9 mouse cellular contexts compared by ENCODE assay signal in the genomic region with DNA sequence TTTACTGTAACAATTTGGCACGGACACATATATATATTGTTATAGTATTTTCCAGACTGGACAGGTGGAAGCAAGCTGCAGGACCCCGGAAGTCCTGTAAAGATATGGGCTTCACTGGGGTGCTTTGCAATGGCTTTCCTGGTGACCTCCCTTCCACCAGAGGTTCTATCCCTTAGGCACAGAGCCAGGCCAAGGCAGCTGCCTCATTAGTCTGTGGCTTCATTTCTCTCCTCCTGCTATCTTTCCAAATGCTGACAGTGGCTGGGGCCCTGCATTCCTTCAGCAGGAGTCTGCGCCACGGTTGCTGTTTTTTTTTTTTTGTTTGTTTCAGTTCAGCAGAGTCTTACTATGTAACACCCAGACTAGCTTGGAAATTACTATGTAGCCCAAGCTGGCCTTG. TPM values are rescaled to one million over a fixed set of nuclear protein-coding genes. Genes with fewer than 3 reads are reported as not detected.
DNase-seq lines count a peak whose midpoint lies in the region; ATAC-seq lines count a peak whose summit lies in the region.
"Had no signal": no experiment of that assay in that cellular context is flagged by ENCODE, and none has a peak within 500 bp of the region (broad histone marks: within the 10 kb centered on the region; RNA-seq: fewer than 3 reads in every experiment).

No protein-coding gene starts in this region.

- H3K36me3 ChIP-seq in heart, embryonic 15.5 days: no peaks in the 10 kb centered on the region
- no peaks in the 10 kb centered on the region for H3K36me3 ChIP-seq in hindbrain, embryonic 11.5 days (ENCODE audit: control insufficient read depth, insufficient read depth, low read length)
- H3K36me3 ChIP-seq in midbrain, embryonic 11.5 days (ENCODE audit: control insufficient read depth, insufficient read depth, low read length): no peaks in the 10 kb centered on the region

- 35% methylated on average over 4 of the region's 4 CpGs for WGBS in heart, embryonic 15.5 days
- 51% methylated on average over 4 of the region's 4 CpGs for WGBS in hindbrain, embryonic 11.5 days
- 48% methylated on average over 4 of the region's 4 CpGs for WGBS in midbrain, embryonic 11.5 days

- H3K4me2 ChIP-seq in heart, embryonic 15.5 days: peak overlapping the region; percentile 100
- peak overlapping the region; percentile 99 for H3K4me2 ChIP-seq in hindbrain, embryonic 11.5 days (replicated peaks; ENCODE audit: low read depth, low read length)
- H3K4me2 ChIP-seq in midbrain, embryonic 11.5 days: peak overlapping the region; percentile 94

- no peak for DNase-seq in heart, adult 18-20 months
- DNase-seq in Muller cell, postnatal 12 days (ENCODE audit: inconsistent ontology term): peak; percentile 48
- DNase-seq in hindbrain, embryonic 11.5 days (ENCODE audit: low spot score): no peak
- DNase-seq in midbrain, embryonic 11.5 days (ENCODE audit: low spot score, missing footprints): no peak
- no peak for DNase-seq in frontal cortex, postnatal 25 days (ENCODE audit: low spot score in 2 of 2)
- DNase-seq in T-cell, adult 2 months (ENCODE audit: low spot score): no peak
- no peak for DNase-seq in ovary, postnatal 14 days (ENCODE audit: low spot score)

- peak overlapping the region; percentile 22; the same call in 1 of the 2 replicates for H3K9ac ChIP-seq in heart, embryonic 15.5 days
- peak overlapping the region; percentile 55 for H3K9ac ChIP-seq in hindbrain, embryonic 11.5 days (ENCODE audit: low read depth, low read length)
- no peak overlapping the region; the same call in 1 of the 2 replicates for H3K9ac ChIP-seq in midbrain, embryonic 11.5 days (ENCODE audit: low read length)

- no peak for ATAC-seq in heart, embryonic 15.5 days (replicated peaks; ENCODE audit: insufficient number of reproducible peaks, insufficient read depth, low FRiP score, low read depth)
- no peak for ATAC-seq in hindbrain, embryonic 11.5 days (ENCODE audit: low FRiP score)
- ATAC-seq in midbrain, embryonic 11.5 days (ENCODE audit: low FRiP score): no peak

- no peaks in the 10 kb centered on the region for H3K9me3 ChIP-seq in heart, embryonic 15.5 days (replicated peaks)
- H3K9me3 ChIP-seq in hindbrain, embryonic 11.5 days (ENCODE audit: control insufficient read depth, low read length): no peaks in the 10 kb centered on the region
- H3K9me3 ChIP-seq in midbrain, embryonic 11.5 days (ENCODE audit: control insufficient read depth, low read length): no peaks in the 10 kb centered on the region

- H3K4me3 ChIP-seq in heart, embryonic 15.5 days: peak overlapping the region; percentile 65
- H3K4me3 ChIP-seq in hindbrain, embryonic 11.5 days (ENCODE audit: low read depth, low read length): peak overlapping the region; percentile 64
- H3K4me3 ChIP-seq in midbrain, embryonic 11.5 days (ENCODE audit: low read depth, low read length): peak overlapping the region; percentile 58

- no peak overlapping the region for H3K27ac ChIP-seq in heart, embryonic 15.5 days
- peak overlapping the region; percentile 92 for H3K27ac ChIP-seq in hindbrain, embryonic 11.5 days (ENCODE audit: low read depth, low read length)
- no peak overlapping the region; the same call in 1 of the 2 replicates for H3K27ac ChIP-seq in midbrain, embryonic 11.5 days (ENCODE audit: low read depth, low read length)

- peaks cover 34% of the 10 kb centered on the region for H3K4me1 ChIP-seq in heart, embryonic 15.5 days (replicated peaks)
- H3K4me1 ChIP-seq in hindbrain, embryonic 11.5 days (replicated peaks; ENCODE audit: control insufficient read depth, insufficient read depth, low read length): peaks cover 9% of the 10 kb centered on the region
- H3K4me1 ChIP-seq in midbrain, embryonic 11.5 days (ENCODE audit: control insufficient read depth, insufficient read depth, low read length): peaks cover 21% of the 10 kb centered on the region

- peaks cover 59% of the 10 kb centered on the region for H3K27me3 ChIP-seq in heart, embryonic 15.5 days
- peaks cover 37% of the 10 kb centered on the region for H3K27me3 ChIP-seq in hindbrain, embryonic 11.5 days (ENCODE audit: control insufficient read depth, insufficient read depth, low read length)
- peaks cover 49% of the 10 kb centered on the region for H3K27me3 ChIP-seq in midbrain, embryonic 11.5 days (ENCODE audit: control insufficient read depth, insufficient read depth, low read length)

RNA-seq across cellular contexts. Expression of gene Trim67, which starts 1.1 kb away (rescaled TPM):
- polyA plus RNA-seq in heart, embryonic 15.5 days (2015; fragmentation: Nextera tagmentation; extraction: Ambion mirVana): 0.19 and 0.33 TPM in 2 replicates
- under 1 TPM; 0.47 to 0.67 TPM for total RNA-seq in heart, adult 18-20 months (2021)
- 6.5 and 7.3 TPM in 2 replicates for polyA plus RNA-seq in hindbrain, embryonic 11.5 days (2014; fragmentation: Nextera tagmentation; extraction: Ambion mirVana)
- 2.9 and 3.3 TPM in 2 replicates for polyA plus RNA-seq in midbrain, embryonic 11.5 days (2014; fragmentation: Nextera tagmentation; extraction: Ambion mirVana)
- total RNA-seq: liver, adult 2 months had no signal
- polyA plus RNA-seq: liver, adult 2 months had no signal

RNA-seq across cellular contexts. Expression of gene Fam89a, which starts 40.1 kb away (rescaled TPM):
- 1.2 and 1.9 TPM in 2 replicates for polyA plus RNA-seq in heart, embryonic 15.5 days (2015; fragmentation: Nextera tagmentation; extraction: Ambion mirVana)
- total RNA-seq in heart, adult 18-20 months (2021): 1 to 10 TPM; 1.3 to 1.7 TPM
- polyA plus RNA-seq in hindbrain, embryonic 11.5 days (2014; fragmentation: Nextera tagmentation; extraction: Ambion mirVana): 3.9 and 4.3 TPM in 2 replicates
- polyA plus RNA-seq in midbrain, embryonic 11.5 days (2014; fragmentation: Nextera tagmentation; extraction: Ambion mirVana): 2.1 and 2.2 TPM in 2 replicates
